Mouse (Mus musculus): Measurements from ENCODE around the gene Psma2. TPM values are rescaled to one million over a fixed set of nuclear protein-coding genes. Genes with fewer than 3 reads are reported as not detected.
A peak's percentile ranks its signal among the peaks of the same experiment; 100 is the strongest.

Psma2 gene
- 179 and 187 TPM in 2 replicates for polyA plus RNA-seq (2014; fragmentation: Nextera tagmentation; extraction: Ambion mirVana)

- peak within 1 kb of the TSS; percentile 75 for H3K4me2 ChIP-seq (ENCODE audit: low read depth, low read length)
- under 1% methylated on average over 42 of the region's 42 CpGs for WGBS
- peak within 1 kb of the TSS; percentile 54; the same call in 1 of the 2 replicates for H3K27ac ChIP-seq (replicated peaks; ENCODE audit: low read depth, low read length)
- H3K36me3 ChIP-seq (ENCODE audit: control insufficient read depth, insufficient read depth, low read length) = peaks cover 30% of the 10 kb centered on the region
- no peaks in the 10 kb centered on the region for H3K9me3 ChIP-seq (ENCODE audit: control insufficient read depth, low read length)
- DNase-seq (ENCODE audit: low spot score) (peak; percentile 99), ATAC-seq (ENCODE audit: low read depth) (peak; percentile 98)
- H3K4me3 ChIP-seq (ENCODE audit: low read depth, low read length) = peak within 1 kb of the TSS; percentile 72
- no peaks in the 10 kb centered on the region for H3K27me3 ChIP-seq (replicated peaks; ENCODE audit: control insufficient read depth, insufficient read depth, low read length)
- H3K9ac ChIP-seq (ENCODE audit: low read depth, low read length) = peak within 1 kb of the TSS; percentile 85
- H3K4me1 ChIP-seq (ENCODE audit: control insufficient read depth, insufficient read depth, low read length) = no peaks in the 10 kb centered on the region
Observed at GRCm38 (mm10) chr13:14612926-14613529, at the start of gene Psma2, which contains the start of gene Mrpl32. Gene Psma2, plus strand, starts transcription at chr13:14613240. Gene Mrpl32, minus strand, starts transcription at chr13:14613165.

DNA sequence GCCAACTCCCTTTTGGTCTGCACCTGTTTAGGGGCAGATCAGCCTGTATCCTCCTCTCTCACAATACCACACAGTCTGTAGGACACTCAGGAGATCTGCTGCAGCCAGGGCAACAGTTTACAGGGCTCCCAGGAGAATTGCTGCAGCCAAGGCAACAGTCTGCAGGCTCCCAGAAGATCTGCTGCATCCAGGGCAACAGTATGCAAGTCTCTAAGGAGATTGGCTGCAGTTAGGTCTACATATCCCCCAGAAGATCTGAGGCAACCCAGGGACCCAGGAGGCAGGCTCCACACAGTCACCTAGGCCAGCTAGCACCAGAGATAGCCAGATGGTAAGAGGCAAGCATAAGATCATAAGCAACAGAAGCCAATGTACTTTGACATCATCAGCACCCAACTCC is 38.9 kb upstream of the Psma2 start:
- ATAC-seq (ENCODE audit: low read depth) = peak; percentile 70; the same call in 1 of the 2 replicates
- no peak overlapping the region for H3K27ac ChIP-seq (replicated peaks; ENCODE audit: low read depth, low read length)
- DNase-seq (ENCODE audit: low spot score) = peak; percentile 4
- H3K27me3 ChIP-seq (replicated peaks; ENCODE audit: control insufficient read depth, insufficient read depth, low read length) = no peaks in the 10 kb centered on the region
- no peaks in the 10 kb centered on the region for H3K4me1 ChIP-seq (ENCODE audit: control insufficient read depth, insufficient read depth, low read length)
- no peak overlapping the region for H3K4me3 ChIP-seq (ENCODE audit: low read depth, low read length)
- H3K36me3 ChIP-seq (ENCODE audit: control insufficient read depth, insufficient read depth, low read length) = no peaks in the 10 kb centered on the region
- H3K9ac ChIP-seq (ENCODE audit: low read depth, low read length) = no peak overlapping the region
- no peak overlapping the region for H3K4me2 ChIP-seq (ENCODE audit: low read depth, low read length)
- no peaks in the 10 kb centered on the region for H3K9me3 ChIP-seq (ENCODE audit: control insufficient read depth, low read length)

GRCm38 (mm10) chr13:14580392-14580791 is 32.6 kb upstream of the Psma2 start:
- Histone ChIP-seq H3K36me3 (ENCODE audit: control insufficient read depth, insufficient read depth, low read length) (no peaks in the 10 kb centered on the region), H3K4me2 (ENCODE audit: low read depth, low read length) (no peak overlapping the region), H3K27ac (replicated peaks; ENCODE audit: low read depth, low read length) (no peak overlapping the region), H3K27me3 (replicated peaks; ENCODE audit: control insufficient read depth, insufficient read depth, low read length) (no peaks in the 10 kb centered on the region), H3K9ac (ENCODE audit: low read depth, low read length) (no peak overlapping the region), H3K4me3 (ENCODE audit: low read depth, low read length) (no peak overlapping the region), H3K4me1 (ENCODE audit: control insufficient read depth, insufficient read depth, low read length) (no peaks in the 10 kb centered on the region), H3K9me3 (ENCODE audit: control insufficient read depth, low read length) (no peaks in the 10 kb centered on the region)
- DNase-seq (ENCODE audit: low spot score) (no peak), ATAC-seq (ENCODE audit: low read depth) (no peak)
- WGBS = 79% methylated on average over 3 of the region's 3 CpGs

DNA sequence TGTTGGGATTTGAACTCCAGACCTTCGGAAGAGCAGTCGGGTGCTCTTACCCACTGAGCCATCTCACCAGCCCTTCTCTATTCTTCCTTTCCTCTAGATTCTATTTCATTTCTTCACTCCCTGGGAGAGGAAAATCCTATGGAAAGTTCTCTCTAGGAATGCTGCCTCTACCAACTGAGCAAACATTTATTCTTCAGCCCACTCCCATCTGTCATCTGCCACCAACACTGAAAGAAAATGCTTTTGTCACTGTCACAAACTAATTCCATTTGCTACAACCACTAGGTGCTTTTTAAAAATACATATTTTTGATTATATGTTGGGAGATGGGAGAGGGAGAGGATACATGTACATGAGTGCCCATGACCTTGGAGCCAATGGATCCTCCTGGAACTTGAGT is 10.3 kb upstream of the Psma2 start:
- no peak for ATAC-seq (ENCODE audit: low read depth)
- WGBS = 95% methylated on average over 2 of the region's 2 CpGs

DNA sequence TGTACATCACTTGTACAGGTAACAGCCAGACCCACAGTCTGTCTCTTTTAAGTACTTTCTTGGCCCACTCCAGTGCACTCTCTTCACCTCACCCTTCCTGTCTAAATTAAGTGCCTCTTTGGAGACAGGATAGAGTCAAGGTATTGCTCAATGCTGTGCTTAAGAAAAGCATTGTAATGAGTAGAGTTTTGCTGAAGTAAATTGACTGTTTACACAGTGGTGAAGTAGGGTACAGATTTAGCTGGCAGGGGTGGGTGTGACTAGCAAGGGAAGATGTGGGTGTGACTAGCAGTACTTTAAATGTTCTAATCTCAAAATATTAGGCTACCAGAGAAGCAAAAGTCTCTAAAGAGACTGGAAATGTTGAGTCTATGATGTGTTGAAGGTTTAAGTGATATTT is 5.4 kb upstream of the Psma2 start:
- Histone ChIP-seq H3K27me3 (replicated peaks; ENCODE audit: control insufficient read depth, insufficient read depth, low read length) (no peaks in the 10 kb centered on the region), H3K9me3 (ENCODE audit: control insufficient read depth, low read length) (no peaks in the 10 kb centered on the region), H3K4me2 (ENCODE audit: low read depth, low read length) (no peak overlapping the region), H3K4me3 (ENCODE audit: low read depth, low read length) (no peak overlapping the region), H3K4me1 (ENCODE audit: control insufficient read depth, insufficient read depth, low read length) (no peaks in the 10 kb centered on the region), H3K9ac (ENCODE audit: low read depth, low read length) (no peak overlapping the region), H3K27ac (replicated peaks; ENCODE audit: low read depth, low read length) (no peak overlapping the region), H3K36me3 (ENCODE audit: control insufficient read depth, insufficient read depth, low read length) (peaks cover 14% of the 10 kb centered on the region)
- no peak for DNase-seq (ENCODE audit: low spot score)
- no peak for ATAC-seq (ENCODE audit: low read depth)

More for the DNA sequence above, 10.3 kb upstream of the Psma2 start:
- Histone ChIP-seq H3K9ac (ENCODE audit: low read depth, low read length) (no peak overlapping the region), H3K27me3 (replicated peaks; ENCODE audit: control insufficient read depth, insufficient read depth, low read length) (no peaks in the 10 kb centered on the region), H3K4me1 (ENCODE audit: control insufficient read depth, insufficient read depth, low read length) (no peaks in the 10 kb centered on the region), H3K4me2 (ENCODE audit: low read depth, low read length) (no peak overlapping the region), H3K4me3 (ENCODE audit: low read depth, low read length) (no peak overlapping the region), H3K27ac (replicated peaks; ENCODE audit: low read depth, low read length) (no peak overlapping the region), H3K36me3 (ENCODE audit: control insufficient read depth, insufficient read depth, low read length) (no peaks in the 10 kb centered on the region), H3K9me3 (ENCODE audit: control insufficient read depth, low read length) (no peaks in the 10 kb centered on the region)
- DNase-seq (ENCODE audit: low spot score) = no peak

DNA sequence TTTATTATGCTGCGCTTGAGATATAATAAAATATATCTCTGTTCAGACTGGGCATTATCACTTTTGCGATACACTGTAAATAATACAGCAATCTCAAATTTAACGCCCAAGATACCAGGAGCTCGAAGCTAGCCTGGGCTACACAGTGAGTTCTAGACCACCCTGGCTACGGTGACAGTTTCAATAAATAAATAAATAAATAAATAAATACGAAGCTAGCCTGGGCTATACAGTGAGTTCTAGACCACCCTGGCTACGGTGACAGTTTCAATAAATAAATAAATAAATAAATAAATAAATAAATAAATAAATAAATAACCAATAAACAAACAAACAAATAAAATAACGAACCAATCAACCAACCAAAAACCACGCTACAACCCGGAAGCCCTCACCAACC is 577 bp upstream of the Psma2 start:
- H3K9me3 ChIP-seq (ENCODE audit: control insufficient read depth, low read length) = no peaks in the 10 kb centered on the region
- peak; percentile 31; the same call in 1 of the 2 replicates for ATAC-seq (ENCODE audit: low read depth)

DNA sequence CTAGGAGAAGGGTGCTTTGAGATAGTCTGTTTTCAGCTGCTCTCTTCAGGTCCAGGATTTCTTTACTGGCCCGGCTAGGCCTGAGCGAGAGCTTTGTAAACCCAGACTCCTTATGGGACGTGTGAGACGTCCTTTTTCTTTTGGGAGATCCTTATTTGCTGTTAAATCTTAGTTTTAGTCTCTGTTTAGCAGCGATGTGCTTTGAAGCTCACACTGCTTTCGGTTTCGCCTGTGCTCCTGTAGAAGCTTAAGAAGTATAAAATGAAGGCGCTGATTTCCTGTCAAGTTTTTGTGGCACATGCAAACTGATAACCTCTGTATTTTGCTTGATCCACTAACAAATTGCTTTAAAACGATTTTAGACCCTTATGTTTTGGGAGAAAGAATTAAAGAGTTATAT is 513 bp downstream of the Psma2 start:
- H3K4me3 ChIP-seq (ENCODE audit: low read depth, low read length) = peak overlapping the region; percentile 72
- DNase-seq (ENCODE audit: low spot score) (no peak), ATAC-seq (ENCODE audit: low read depth) (no peak)
- H3K36me3 ChIP-seq (ENCODE audit: control insufficient read depth, insufficient read depth, low read length) = peaks cover 34% of the 10 kb centered on the region
- H3K27ac ChIP-seq (replicated peaks; ENCODE audit: low read depth, low read length) = no peak overlapping the region; the same call in 1 of the 2 replicates
- H3K9ac ChIP-seq (ENCODE audit: low read depth, low read length) = peak overlapping the region; percentile 85
- peak overlapping the region; percentile 75 for H3K4me2 ChIP-seq (ENCODE audit: low read depth, low read length)
- no peaks in the 10 kb centered on the region for H3K9me3 ChIP-seq (ENCODE audit: control insufficient read depth, low read length)
- under 1% methylated on average over 9 of the region's 9 CpGs for WGBS
- H3K4me1 ChIP-seq (ENCODE audit: control insufficient read depth, insufficient read depth, low read length) = no peaks in the 10 kb centered on the region
- H3K27me3 ChIP-seq (replicated peaks; ENCODE audit: control insufficient read depth, insufficient read depth, low read length) = no peaks in the 10 kb centered on the region

More for the DNA sequence above, 577 bp upstream of the Psma2 start:
- WGBS = 6% methylated on average over 10 of the region's 10 CpGs
- H3K4me2 ChIP-seq (ENCODE audit: low read depth, low read length) = peak overlapping the region; percentile 61
- H3K9ac ChIP-seq (ENCODE audit: low read depth, low read length) = peak overlapping the region; percentile 81
- H3K4me3 ChIP-seq (ENCODE audit: low read depth, low read length) = peak overlapping the region; percentile 72
- no peak for DNase-seq (ENCODE audit: low spot score)
- H3K27me3 ChIP-seq (replicated peaks; ENCODE audit: control insufficient read depth, insufficient read depth, low read length) = no peaks in the 10 kb centered on the region
- H3K27ac ChIP-seq (replicated peaks; ENCODE audit: low read depth, low read length) = no peak overlapping the region
- H3K36me3 ChIP-seq (ENCODE audit: control insufficient read depth, insufficient read depth, low read length) = peaks cover 26% of the 10 kb centered on the region
- no peaks in the 10 kb centered on the region for H3K4me1 ChIP-seq (ENCODE audit: control insufficient read depth, insufficient read depth, low read length)

DNA sequence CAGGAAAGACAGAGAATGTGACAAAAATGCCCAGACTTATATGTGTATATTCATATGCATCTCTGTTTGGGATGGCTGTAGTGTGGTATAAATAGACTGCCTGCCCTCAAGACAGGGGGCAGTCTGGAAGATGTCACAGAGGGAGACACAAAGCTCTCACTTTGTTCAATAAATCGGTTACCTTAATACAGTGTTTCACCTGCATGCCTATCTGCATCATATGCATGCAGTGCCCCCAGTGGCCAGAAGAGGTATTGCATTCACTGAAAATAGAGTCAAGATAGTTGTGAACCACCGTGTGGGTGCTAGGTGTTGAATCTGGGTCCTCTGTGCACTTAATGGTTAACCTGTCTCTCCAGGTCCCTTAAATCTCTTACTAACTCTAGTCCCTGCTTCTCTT is 5.7 kb downstream of the Psma2 start:
- ATAC-seq (ENCODE audit: low read depth) = peak; percentile 47; the same call in 1 of the 2 replicates

More for the DNA sequence above, 5.7 kb downstream of the Psma2 start:
- Histone ChIP-seq H3K9me3 (ENCODE audit: control insufficient read depth, low read length) (no peaks in the 10 kb centered on the region), H3K27me3 (replicated peaks; ENCODE audit: control insufficient read depth, insufficient read depth, low read length) (no peaks in the 10 kb centered on the region), H3K4me2 (ENCODE audit: low read depth, low read length) (no peak overlapping the region), H3K27ac (replicated peaks; ENCODE audit: low read depth, low read length) (no peak overlapping the region), H3K4me1 (ENCODE audit: control insufficient read depth, insufficient read depth, low read length) (no peaks in the 10 kb centered on the region), H3K4me3 (ENCODE audit: low read depth, low read length) (no peak overlapping the region), H3K9ac (ENCODE audit: low read depth, low read length) (no peak overlapping the region), H3K36me3 (ENCODE audit: control insufficient read depth, insufficient read depth, low read length) (peaks cover 62% of the 10 kb centered on the region)
- DNase-seq (ENCODE audit: low spot score) = peak; percentile 47
- WGBS = 43% methylated on average over 2 of the region's 2 CpGs

All from embryonic facial prominence, embryonic 14.5 days (tissue).